Mouse (Mus musculus): Measurements from ENCODE around the gene Atxn2l. TPM values are rescaled to one million over a fixed set of nuclear protein-coding genes. Genes with fewer than 3 reads are reported as not detected.
A peak's percentile ranks its signal among the peaks of the same experiment; 100 is the strongest.

Atxn2l gene
- polyA plus RNA-seq, 1 experiment from 2014 or later: 61.9 TPM

DNA sequence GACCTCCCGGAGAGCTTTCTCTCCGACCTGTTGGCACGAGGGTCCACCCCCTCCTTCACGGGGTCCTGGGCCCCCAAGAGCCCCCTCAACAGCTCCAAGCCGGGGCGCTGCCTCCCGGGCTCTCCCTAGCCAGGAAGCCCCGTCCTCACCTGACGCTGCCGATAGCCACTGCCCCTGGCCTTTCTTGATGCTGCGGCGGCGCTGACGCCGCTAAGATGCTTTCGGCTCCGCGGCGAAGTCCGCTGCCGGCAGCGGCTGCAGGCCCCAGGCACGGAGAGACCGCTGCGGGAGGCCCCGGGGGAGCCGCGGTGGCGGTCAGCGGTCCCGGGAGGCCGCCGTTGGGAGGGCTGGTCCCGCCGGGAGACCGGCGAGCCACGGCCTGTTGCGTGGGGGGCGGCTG lies 486 bp downstream of the Atxn2l start:
- H3K9me3 ChIP-seq (ENCODE audit: low read depth, low read length): no peaks in the 10 kb centered on the region
- DNase-seq (no peak), ATAC-seq (ENCODE audit: insufficient read depth) (no peak)
- H3K9ac ChIP-seq: peak overlapping the region; percentile 99
- H3K4me1 ChIP-seq (ENCODE audit: insufficient read depth): no peaks in the 10 kb centered on the region; the same call in 1 of the 2 replicates
- under 1% methylated on average over 40 of the region's 40 CpGs for WGBS
- H3K4me3 ChIP-seq (ENCODE audit: low read depth, low read length): peak overlapping the region; percentile 100
- peak overlapping the region; percentile 100 for H3K27ac ChIP-seq (ENCODE audit: low read depth)
- peaks cover 36% of the 10 kb centered on the region for H3K36me3 ChIP-seq (ENCODE audit: insufficient read depth)
- TF ChIP-seq CTCF (IDR thresholded peaks at IDR 0.05; ENCODE audit: low read depth): no peak
- H3K4me2 ChIP-seq: peak overlapping the region; percentile 62
- H3K27me3 ChIP-seq (ENCODE audit: insufficient read depth, low read length): no peaks in the 10 kb centered on the region

- Histone ChIP-seq H3K36me3 (ENCODE audit: insufficient read depth) (peaks cover 42% of the 10 kb centered on the region), H3K4me1 (ENCODE audit: insufficient read depth) (no peaks in the 10 kb centered on the region; the same call in 1 of the 2 replicates), H3K4me2 (peak overlapping the region; percentile 62), H3K4me3 (ENCODE audit: low read depth, low read length) (peak overlapping the region; percentile 100), H3K27me3 (ENCODE audit: insufficient read depth, low read length) (no peaks in the 10 kb centered on the region), H3K9me3 (ENCODE audit: low read depth, low read length) (no peaks in the 10 kb centered on the region), H3K9ac (peak overlapping the region; percentile 99), H3K27ac (ENCODE audit: low read depth) (peak overlapping the region; percentile 100)
- ATAC-seq (ENCODE audit: insufficient read depth) (peak; percentile 88), DNase-seq (peak; percentile 94)
- under 1% methylated on average over 52 of the region's 57 CpGs for WGBS
- no peak for TF ChIP-seq CTCF (IDR thresholded peaks at IDR 0.05; ENCODE audit: low read depth)
Measured at GRCm38 (mm10) chr7:126502023-126502741, 1.1 kb downstream of the Atxn2l start.

- WGBS: 3% methylated on average over 9 of the region's 9 CpGs
- no peak for ATAC-seq (ENCODE audit: insufficient read depth)
- no peaks in the 10 kb centered on the region for H3K9me3 ChIP-seq (ENCODE audit: low read depth, low read length)
- peak overlapping the region; percentile 66 for H3K9ac ChIP-seq
- no peak for DNase-seq
- peak overlapping the region; percentile 62 for H3K4me2 ChIP-seq
- H3K4me1 ChIP-seq (ENCODE audit: insufficient read depth): no peaks in the 10 kb centered on the region; the same call in 1 of the 2 replicates
- no peaks in the 10 kb centered on the region for H3K27me3 ChIP-seq (ENCODE audit: insufficient read depth, low read length)
- peak overlapping the region; percentile 100 for H3K4me3 ChIP-seq (ENCODE audit: low read depth, low read length)
- H3K36me3 ChIP-seq (ENCODE audit: insufficient read depth): peaks cover 47% of the 10 kb centered on the region
- peak overlapping the region; percentile 100 for H3K27ac ChIP-seq (ENCODE audit: low read depth)
- no peak for TF ChIP-seq CTCF (IDR thresholded peaks at IDR 0.05; ENCODE audit: low read depth)
Measured at GRCm38 (mm10) chr7:126501684-126502022, 1.6 kb downstream of the Atxn2l start.

DNA sequence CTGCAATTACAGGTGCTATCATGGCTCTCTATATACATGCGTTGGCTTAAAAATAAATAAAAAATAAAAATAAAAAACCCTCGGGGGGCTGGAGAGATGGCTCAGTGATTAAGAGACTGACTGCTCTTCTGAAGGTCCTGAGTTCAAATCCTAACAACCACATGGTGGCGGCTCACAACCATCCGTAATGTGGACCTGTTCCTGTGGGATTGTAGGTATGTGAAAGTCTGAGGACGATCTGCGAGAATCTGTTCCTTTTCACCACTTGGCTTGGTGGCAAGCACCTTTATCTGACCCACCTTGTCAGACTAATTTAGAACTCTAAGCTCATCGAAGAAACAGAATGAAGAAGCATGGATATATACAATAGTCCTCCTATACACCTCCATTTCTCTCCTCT lies 3.8 kb downstream of the Atxn2l start:
- Histone ChIP-seq H3K9ac (no peak overlapping the region), H3K9me3 (ENCODE audit: low read depth, low read length) (no peaks in the 10 kb centered on the region), H3K27ac (ENCODE audit: low read depth) (no peak overlapping the region), H3K36me3 (ENCODE audit: insufficient read depth) (peaks cover 69% of the 10 kb centered on the region), H3K4me3 (ENCODE audit: low read depth, low read length) (no peak overlapping the region), H3K4me2 (no peak overlapping the region), H3K27me3 (ENCODE audit: insufficient read depth, low read length) (no peaks in the 10 kb centered on the region), H3K4me1 (ENCODE audit: insufficient read depth) (no peaks in the 10 kb centered on the region; the same call in 1 of the 2 replicates)
- ATAC-seq (ENCODE audit: insufficient read depth) (no peak), DNase-seq (no peak)
- no peak for TF ChIP-seq CTCF (IDR thresholded peaks at IDR 0.05; ENCODE audit: low read depth)
- WGBS: 91% methylated on average over 7 of the region's 7 CpGs

DNA sequence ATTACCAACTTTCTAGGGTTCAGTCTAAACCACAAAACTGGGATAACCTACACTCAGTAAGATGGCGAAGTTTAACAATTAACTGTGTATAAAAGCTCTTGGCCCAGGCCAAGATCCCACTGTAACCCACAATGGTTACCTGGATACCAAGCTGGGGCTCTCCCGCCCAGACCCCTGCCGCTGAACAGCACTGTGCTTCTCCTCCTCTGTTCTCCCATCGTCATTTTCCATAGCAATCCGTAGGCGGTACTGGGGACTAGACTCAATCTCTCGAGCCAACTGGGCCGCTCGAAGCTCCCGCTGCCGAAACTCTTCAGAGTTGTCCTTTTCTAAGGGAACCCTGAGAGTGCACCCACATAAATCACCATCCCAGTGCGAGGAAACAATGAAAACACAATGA lies 5.3 kb downstream of the Atxn2l start:
- DNase-seq: no peak
- no peaks in the 10 kb centered on the region for H3K4me1 ChIP-seq (ENCODE audit: insufficient read depth)
- 92% methylated on average over 12 of the region's 12 CpGs for WGBS
- H3K36me3 ChIP-seq (ENCODE audit: insufficient read depth): peaks cover 84% of the 10 kb centered on the region
- no peak for TF ChIP-seq CTCF (IDR thresholded peaks at IDR 0.05; ENCODE audit: low read depth)
- no peaks in the 10 kb centered on the region for H3K27me3 ChIP-seq (ENCODE audit: insufficient read depth, low read length)
- H3K4me3 ChIP-seq (ENCODE audit: low read depth, low read length): no peak overlapping the region
- no peaks in the 10 kb centered on the region for H3K9me3 ChIP-seq (ENCODE audit: low read depth, low read length)
- no peak for ATAC-seq (ENCODE audit: insufficient read depth)
- no peak overlapping the region for H3K9ac ChIP-seq
- H3K4me2 ChIP-seq: no peak overlapping the region
- no peak overlapping the region for H3K27ac ChIP-seq (ENCODE audit: low read depth)

DNA sequence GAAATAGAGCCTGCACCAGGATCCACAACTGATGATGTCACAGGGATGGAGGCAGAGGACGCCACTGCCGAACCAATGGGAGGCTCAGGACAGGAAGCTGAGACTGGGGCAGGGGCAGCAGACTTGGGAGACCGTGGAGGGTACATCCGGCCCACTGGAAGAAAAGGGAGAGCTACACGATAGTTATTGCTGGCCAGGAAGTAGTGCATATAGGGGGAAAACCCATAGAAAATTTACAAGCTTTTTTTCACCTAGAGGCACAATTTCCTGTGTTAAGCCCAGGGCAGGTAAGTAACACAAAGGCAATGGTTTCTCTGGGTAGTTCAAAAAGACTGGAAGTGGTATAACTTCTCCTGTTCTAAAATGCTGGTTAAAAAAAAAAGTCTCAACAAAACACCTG lies 6.8 kb downstream of the Atxn2l start:
- no peaks in the 10 kb centered on the region for H3K4me1 ChIP-seq (ENCODE audit: insufficient read depth)
- no peak overlapping the region for H3K4me3 ChIP-seq (ENCODE audit: low read depth, low read length)
- no peaks in the 10 kb centered on the region for H3K9me3 ChIP-seq (ENCODE audit: low read depth, low read length)
- TF ChIP-seq CTCF (IDR thresholded peaks at IDR 0.05; ENCODE audit: low read depth): no peak
- WGBS: 89% methylated on average over 5 of the region's 5 CpGs
- no peak overlapping the region for H3K9ac ChIP-seq
- DNase-seq (no peak), ATAC-seq (ENCODE audit: insufficient read depth) (no peak)
- H3K4me2 ChIP-seq: no peak overlapping the region
- no peak overlapping the region for H3K27ac ChIP-seq (ENCODE audit: low read depth)
- H3K27me3 ChIP-seq (ENCODE audit: insufficient read depth, low read length): no peaks in the 10 kb centered on the region
- H3K36me3 ChIP-seq (ENCODE audit: insufficient read depth): peaks cover 97% of the 10 kb centered on the region

DNA sequence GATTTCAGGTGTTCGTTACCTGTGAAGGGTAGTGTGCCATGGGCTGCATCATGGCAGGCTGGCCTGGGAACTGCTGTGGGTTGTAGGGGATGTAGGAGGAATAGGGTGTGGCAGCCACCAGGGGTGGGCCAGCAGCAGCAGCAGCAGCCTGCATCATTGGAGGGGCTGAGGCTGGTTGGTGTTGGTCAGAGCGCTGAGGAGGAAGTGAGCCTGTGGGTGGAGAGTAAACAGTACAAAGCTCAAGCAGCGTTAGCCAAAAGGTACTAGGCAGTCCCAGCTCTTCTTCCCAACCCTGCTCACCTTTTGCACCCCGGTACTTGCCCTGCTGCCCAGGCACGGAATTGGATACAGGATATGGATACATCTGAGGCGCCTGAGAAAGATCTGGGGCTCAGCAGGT lies 9.1 kb downstream of the Atxn2l start:
- no peak overlapping the region for H3K4me3 ChIP-seq (ENCODE audit: low read depth, low read length)
- no peaks in the 10 kb centered on the region for H3K4me1 ChIP-seq (ENCODE audit: insufficient read depth)
- no peak for ATAC-seq (ENCODE audit: insufficient read depth)
- H3K36me3 ChIP-seq (ENCODE audit: insufficient read depth): peaks cover 97% of the 10 kb centered on the region
- no peak overlapping the region for H3K9ac ChIP-seq
- no peak for DNase-seq
- H3K27me3 ChIP-seq (ENCODE audit: insufficient read depth, low read length): no peaks in the 10 kb centered on the region
- no peak overlapping the region for H3K4me2 ChIP-seq
- H3K9me3 ChIP-seq (ENCODE audit: low read depth, low read length): no peaks in the 10 kb centered on the region
- 86% methylated on average over 6 of the region's 6 CpGs for WGBS
- no peak overlapping the region for H3K27ac ChIP-seq (ENCODE audit: low read depth)
- no peak for TF ChIP-seq CTCF (IDR thresholded peaks at IDR 0.05; ENCODE audit: low read depth)

Data from lung, embryonic 14.5 days (tissue).